Mouse (Mus musculus) retina, postnatal 1 day (tissue): ENCODE results near the gene Ipp.

Experiments used
- DNase-seq: peaks from one replicate; pipeline ENCODE4 v3.0.0-alpha.2; 2012

The Ipp gene

GRCm38 (mm10) chr4:116557306-116558121 lies 50.2 kb downstream of the Ipp start, which contains the start of gene Gpbp1l1:
Gpbp1l1 (plus strand) TSS chr4:116557658.
- DNase-seq: peak; percentile 97

GRCm38 (mm10) chr4:116558151-116558882 lies 51.0 kb downstream of the Ipp start:
- DNase-seq: no peak
